Mouse (Mus musculus) mouse trophoblast stem cell (cell line): ENCODE measurements around the gene Chrnb1.

Experiments used
- in situ Hi-C, 2 experiments: fragments of 300-500 bp; cut with MseI, MboI; formaldehyde crosslinking; loops; 2 replicates in 1 of 2; 3 replicates in 1 of 2; pipeline ENCODE4 v1.15.1; 2025

Gene Chrnb1

GRCm38 (mm10) chr11:69795168-69795982 lies at the start of gene Chrnb1:
Gene Chrnb1, minus strand, starts transcription at chr11:69795943.
- in situ Hi-C loops = no loop called here

- in situ Hi-C loops = no loop called here
Observed at GRCm38 (mm10) chr11:69838714-69839104, 43.0 kb upstream of the Chrnb1 start.

- in situ Hi-C loops = no loop called here
Observed at GRCm38 (mm10) chr11:69837952-69838713, 42.4 kb upstream of the Chrnb1 start, which contains the start of gene Tmem256. Gene Tmem256, plus strand, starts transcription at chr11:69838514.

- in situ Hi-C loops = no loop called here
Observed at GRCm38 (mm10) chr11:69837604-69837951, 41.8 kb upstream of the Chrnb1 start, which contains the start of gene Nlgn2. Gene Nlgn2, minus strand, starts transcription at chr11:69837784.

GRCm38 (mm10) chr11:69836703-69837576 lies 41.2 kb upstream of the Chrnb1 start:
- in situ Hi-C loops = no loop called here

GRCm38 (mm10) chr11:69835966-69836335 lies 40.2 kb upstream of the Chrnb1 start:
- in situ Hi-C loops = no loop called here

GRCm38 (mm10) chr11:69835326-69835965 lies 39.7 kb upstream of the Chrnb1 start:
- in situ Hi-C loops = no loop called here

GRCm38 (mm10) chr11:69834001-69834549 lies 38.3 kb upstream of the Chrnb1 start:
- in situ Hi-C loops = no loop called here

- in situ Hi-C loops = no loop called here
Observed at GRCm38 (mm10) chr11:69833554-69833953, 37.8 kb upstream of the Chrnb1 start.

GRCm38 (mm10) chr11:69828832-69829231 lies 33.1 kb upstream of the Chrnb1 start:
- in situ Hi-C loops = no loop called here

GRCm38 (mm10) chr11:69823456-69823855 lies 27.7 kb upstream of the Chrnb1 start:
- in situ Hi-C loops = no loop called here

GRCm38 (mm10) chr11:69822080-69822479 lies 26.3 kb upstream of the Chrnb1 start, which contains the start of gene Spem1:
Gene Spem1, minus strand, starts transcription at chr11:69822180.
- in situ Hi-C loops = no loop called here

- in situ Hi-C loops = no loop called here
Observed at GRCm38 (mm10) chr11:69818871-69819270, 23.1 kb upstream of the Chrnb1 start.

GRCm38 (mm10) chr11:69818365-69818764 lies 22.6 kb upstream of the Chrnb1 start, which contains the start of gene Spem2:
Gene Spem2, minus strand, starts transcription at chr11:69818465.
- in situ Hi-C loops = no loop called here

- in situ Hi-C loops = no loop called here
Observed at GRCm38 (mm10) chr11:69816520-69816919, 20.8 kb upstream of the Chrnb1 start.

- in situ Hi-C loops = no loop called here
Observed at GRCm38 (mm10) chr11:69815155-69815554, 19.4 kb upstream of the Chrnb1 start, which contains the start of gene Gm39566. Gene Gm39566, minus strand, starts transcription at chr11:69815298.

- in situ Hi-C loops = no loop called here
Observed at GRCm38 (mm10) chr11:69810280-69810679, 14.5 kb upstream of the Chrnb1 start.

- in situ Hi-C loops = loop anchor here (5.0 kb wide), 1 partner anchor 70 kb away; the partner anchor contains the start of gene Tmem95 (in 2 of the 2)
Observed at GRCm38 (mm10) chr11:69807641-69808040, 11.9 kb upstream of the Chrnb1 start.

GRCm38 (mm10) chr11:69806378-69806777 lies 10.6 kb upstream of the Chrnb1 start:
- in situ Hi-C loops = loop anchor here (5.0 kb wide), 1 partner anchor 71 kb away; the partner anchor contains the start of gene Tmem95 (in 2 of the 2)
